Mouse (Mus musculus) right cerebral cortex, postnatal 14 days (tissue): ENCODE data around the gene Haus6.
"Not testable (repeated sequence)": the region's sequence is repeated elsewhere in the genome, so short reads cannot be mapped to it uniquely, and the experiment has no call there.

Source experiments
- DNase-seq: peaks from one replicate; pipeline ENCODE4 v3.0.0; 2022

The Haus6 gene

GRCm38 (mm10) chr4:86611524-86612288 is at the start of gene Haus6:
Gene Haus6, minus strand, starts transcription at chr4:86612055.
- peak; percentile 90 for DNase-seq

- no peak for DNase-seq
Measured at GRCm38 (mm10) chr4:86657176-86657575, 45.3 kb upstream of the Haus6 start.

GRCm38 (mm10) chr4:86656410-86656809 is 44.6 kb upstream of the Haus6 start:
- DNase-seq: not testable (repeated sequence)

- no peak for DNase-seq
Measured at GRCm38 (mm10) chr4:86651686-86652384, 40.0 kb upstream of the Haus6 start.

GRCm38 (mm10) chr4:86648394-86648793 is 36.5 kb upstream of the Haus6 start:
- not testable (repeated sequence) for DNase-seq

- not testable (repeated sequence) for DNase-seq
Measured at GRCm38 (mm10) chr4:86637561-86637960, 25.7 kb upstream of the Haus6 start.

GRCm38 (mm10) chr4:86634873-86635272 is 23.0 kb upstream of the Haus6 start:
- not testable (repeated sequence) for DNase-seq

GRCm38 (mm10) chr4:86634312-86634711 is 22.5 kb upstream of the Haus6 start:
- DNase-seq: not testable (repeated sequence)

- not testable (repeated sequence) for DNase-seq
Measured at GRCm38 (mm10) chr4:86632556-86632955, 20.7 kb upstream of the Haus6 start.

GRCm38 (mm10) chr4:86631831-86632230 is 20.0 kb upstream of the Haus6 start:
- no peak for DNase-seq

- DNase-seq: not testable (repeated sequence)
Measured at GRCm38 (mm10) chr4:86626496-86626895, 14.6 kb upstream of the Haus6 start.

- no peak for DNase-seq
Measured at GRCm38 (mm10) chr4:86625463-86625862, 13.6 kb upstream of the Haus6 start.

- DNase-seq: not testable (repeated sequence)
Measured at GRCm38 (mm10) chr4:86622532-86622931, 10.7 kb upstream of the Haus6 start.

- no peak for DNase-seq
Measured at GRCm38 (mm10) chr4:86622116-86622515, 10.3 kb upstream of the Haus6 start.

- no peak for DNase-seq
Measured at GRCm38 (mm10) chr4:86620506-86620905, 8.7 kb upstream of the Haus6 start.

- DNase-seq: no peak
Measured at GRCm38 (mm10) chr4:86612289-86612620, 400 bp upstream of the Haus6 start.

- no peak for DNase-seq
Measured at GRCm38 (mm10) chr4:86591304-86591703, 20.6 kb downstream of the Haus6 start.

GRCm38 (mm10) chr4:86588236-86588635 is 23.6 kb downstream of the Haus6 start:
- no peak for DNase-seq

GRCm38 (mm10) chr4:86580591-86580990 is 31.3 kb downstream of the Haus6 start:
- DNase-seq: no peak

- DNase-seq: no peak
Measured at GRCm38 (mm10) chr4:86580056-86580455, 31.8 kb downstream of the Haus6 start.

- DNase-seq: no peak
Measured at GRCm38 (mm10) chr4:86576630-86577225, 35.1 kb downstream of the Haus6 start.

GRCm38 (mm10) chr4:86576120-86576541 is 35.7 kb downstream of the Haus6 start:
- DNase-seq: peak; percentile 24

- peak; percentile 98 for DNase-seq
Measured at GRCm38 (mm10) chr4:86575283-86575983, 36.4 kb downstream of the Haus6 start, which contains the start of gene Rraga. Gene Rraga, plus strand, starts transcription at chr4:86575668.
